Mouse (Mus musculus) small intestine, adult 2 months (tissue): Measurements from ENCODE around the gene Coil.

ENCODE experiments used
- CTCF ChIP-seq: fragments of 200-500 bp; IDR thresholded peaks from 2 replicates; pipeline ENCODE4 v1.5.1; 2012; ENCODE audit warnings: low read depth, mild to moderate bottlenecking, control low read depth, inconsistent platforms, low read length, moderate library complexity, mixed read lengths; ENCODE audit not compliant: insufficient replicate concordance, insufficient read length; ENCODE audit errors: extremely low read depth
- POLR2A ChIP-seq: fragments of 200-500 bp; IDR thresholded peaks from 2 replicates; pipeline ENCODE4 v1.6.1; 2012; ENCODE audit warnings: low read depth, mild to moderate bottlenecking, control low read depth, inconsistent platforms, low read length, moderate library complexity

DNA sequence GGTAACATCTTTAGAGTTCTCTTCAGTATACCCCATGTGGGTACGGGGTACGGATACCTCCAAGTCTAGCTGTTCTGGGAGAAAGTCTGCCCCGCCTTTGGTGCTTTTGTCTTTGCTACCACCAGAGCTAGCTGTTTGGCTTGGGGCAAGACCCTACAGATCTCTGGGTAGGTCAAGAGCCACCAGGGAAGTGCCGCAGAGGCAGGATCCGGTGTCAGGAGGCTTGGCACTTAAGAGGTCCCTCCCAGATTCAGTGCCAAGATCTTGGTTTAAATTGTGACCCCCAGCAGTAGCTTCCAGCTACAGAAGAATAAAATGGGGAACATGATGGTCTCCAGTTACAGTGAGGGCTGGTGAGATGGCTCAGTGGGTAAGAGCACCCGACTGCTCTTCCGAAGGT lies 31.5 kb downstream of the Coil start:
- TF ChIP-seq CTCF (no peak), POLR2A (no peak)
